Mouse (Mus musculus) neural tube, embryonic 12.5 days (tissue): ENCODE results near the gene Gna11. TPM values are rescaled to one million over a fixed set of nuclear protein-coding genes. Genes with fewer than 3 reads are reported as not detected.

Source experiments
- ATAC-seq: fragments of 200-750 bp; cut with Nextera tagmentation; 2 replicates; pipeline ENCODE4 v1.8.0; 2017; ENCODE audit warnings: low read depth, mild to moderate bottlenecking, moderate TSS enrichment, moderate library complexity; ENCODE audit not compliant: low FRiP score
- H3K27ac ChIP-seq: fragments of 300-500 bp; sonication (generic); 2 replicates; pipeline ENCODE4 v1.5.1; 2016
- H3K27me3 ChIP-seq: fragments of 300-500 bp; sonication (generic); replicated peaks from 2 replicates; pipeline ENCODE4 v1.6.1; 2016; ENCODE audit warnings: mild to moderate bottlenecking
- H3K36me3 ChIP-seq: fragments of 300-500 bp; sonication (generic); 2 replicates; pipeline ENCODE4 v1.6.1; 2016; ENCODE audit warnings: mild to moderate bottlenecking
- H3K4me1 ChIP-seq: fragments of 300-500 bp; sonication (generic); 2 replicates; pipeline ENCODE4 v1.6.1; 2016
- H3K4me2 ChIP-seq: fragments of 300-500 bp; sonication (generic); replicated peaks from 2 replicates; pipeline ENCODE4 v1.6.1; 2016; ENCODE audit warnings: mild to moderate bottlenecking
- H3K4me3 ChIP-seq: fragments of 300-500 bp; sonication (generic); 2 replicates; pipeline ENCODE4 v1.5.1; 2016
- H3K9ac ChIP-seq: fragments of 300-500 bp; sonication (generic); 2 replicates; pipeline ENCODE4 v1.6.1; 2016; ENCODE audit warnings: mild to moderate bottlenecking
- H3K9me3 ChIP-seq: fragments of 300-500 bp; sonication (generic); 2 replicates; pipeline ENCODE4 v1.6.1; 2016; ENCODE audit warnings: mild to moderate bottlenecking
- WGBS: fragments of 180-500 bp; shearing (Covaris S2); methylation state at CpG from one replicate; pipeline ENCODE4 v1.1.7; 2016; 5-methylcytosine and 5-hydroxymethylcytosine counted together
- polyA plus RNA-seq: library from polyadenylated mRNA; unstranded; fragments of >200 nt; fragmentation: Nextera tagmentation; extraction: Ambion mirVana; gene quantifications from 2 replicates; pipeline ENCODE4 v1.2.1, GENCODE M21; 2016

Gene Gna11
- polyA plus RNA-seq, 1 experiment from 2014 or later, result 77.6 TPM

- no peaks in the 10 kb centered on the region for H3K27me3 ChIP-seq
- 65% methylated on average over 16 of the region's 16 CpGs for WGBS
- H3K36me3 ChIP-seq, result peaks cover 39% of the 10 kb centered on the region
- H3K9me3 ChIP-seq, result no peaks in the 10 kb centered on the region
- H3K27ac ChIP-seq, result no peak overlapping the region
- no peaks in the 10 kb centered on the region for H3K4me1 ChIP-seq
- ATAC-seq, result no peak
- H3K9ac ChIP-seq, result no peak overlapping the region
- no peak overlapping the region for H3K4me2 ChIP-seq
- no peak overlapping the region for H3K4me3 ChIP-seq
Observed at GRCm38 (mm10) chr10:81534826-81535225, 10.2 kb downstream of the Gna11 start.

- peaks cover 28% of the 10 kb centered on the region for H3K36me3 ChIP-seq
- H3K4me1 ChIP-seq, result no peaks in the 10 kb centered on the region
- H3K27ac ChIP-seq, result no peak overlapping the region
- H3K4me3 ChIP-seq, result no peak overlapping the region
- H3K4me2 ChIP-seq, result no peak overlapping the region
- no peak; the same call in 1 of the 2 replicates for ATAC-seq
- 17% methylated on average over 14 of the region's 14 CpGs for WGBS
- H3K9ac ChIP-seq, result no peak overlapping the region
- no peaks in the 10 kb centered on the region for H3K9me3 ChIP-seq
- H3K27me3 ChIP-seq, result peaks cover 12% of the 10 kb centered on the region
Observed at GRCm38 (mm10) chr10:81526779-81527178, 18.2 kb downstream of the Gna11 start.

- Histone ChIP-seq H3K9me3 (no peaks in the 10 kb centered on the region), H3K9ac (no peak overlapping the region), H3K27ac (no peak overlapping the region), H3K36me3 (peaks cover 14% of the 10 kb centered on the region), H3K4me1 (no peaks in the 10 kb centered on the region), H3K4me3 (no peak overlapping the region), H3K27me3 (peaks cover 12% of the 10 kb centered on the region), H3K4me2 (no peak overlapping the region)
- ATAC-seq, result no peak
- WGBS, result 67% methylated on average over 12 of the region's 13 CpGs
Observed at GRCm38 (mm10) chr10:81525017-81525694, 19.8 kb downstream of the Gna11 start.

GRCm38 (mm10) chr10:81524051-81524605 lies 20.9 kb downstream of the Gna11 start, which contains the start of gene Gna15:
TSS of gene Gna15 (minus strand) at chr10:81524225.
- H3K9me3 ChIP-seq, result no peaks in the 10 kb centered on the region
- no peak within 1 kb of the TSS for H3K4me2 ChIP-seq
- ATAC-seq, result no peak
- WGBS, result 24% methylated on average over 9 of the region's 9 CpGs
- H3K4me3 ChIP-seq, result 0 out of 2 replicates have a peak within 1 kb of the TSS, but pooled peaks have one; percentile 9
- no peaks in the 10 kb centered on the region for H3K4me1 ChIP-seq
- H3K9ac ChIP-seq, result no peak within 1 kb of the TSS
- H3K36me3 ChIP-seq, result peaks cover 4% of the 10 kb centered on the region; the same call in 1 of the 2 replicates
- H3K27ac ChIP-seq, result no peak within 1 kb of the TSS
- peaks cover 12% of the 10 kb centered on the region for H3K27me3 ChIP-seq

GRCm38 (mm10) chr10:81523570-81523969 lies 21.4 kb downstream of the Gna11 start:
- no peaks in the 10 kb centered on the region for H3K4me1 ChIP-seq
- H3K27ac ChIP-seq, result no peak overlapping the region
- no peaks in the 10 kb centered on the region for H3K9me3 ChIP-seq
- H3K9ac ChIP-seq, result no peak overlapping the region
- H3K36me3 ChIP-seq, result no peaks in the 10 kb centered on the region
- no peak overlapping the region for H3K4me3 ChIP-seq
- H3K4me2 ChIP-seq, result no peak overlapping the region
- WGBS, result 23% methylated on average over 19 of the region's 19 CpGs
- peaks cover 12% of the 10 kb centered on the region for H3K27me3 ChIP-seq
- ATAC-seq, result no peak

GRCm38 (mm10) chr10:81523142-81523541 lies 21.8 kb downstream of the Gna11 start:
- Histone ChIP-seq H3K4me1 (no peaks in the 10 kb centered on the region), H3K4me3 (no peak overlapping the region), H3K9me3 (no peaks in the 10 kb centered on the region), H3K4me2 (no peak overlapping the region), H3K27ac (no peak overlapping the region), H3K36me3 (no peaks in the 10 kb centered on the region), H3K27me3 (peaks cover 12% of the 10 kb centered on the region), H3K9ac (no peak overlapping the region)
- no peak for ATAC-seq
- WGBS, result 84% methylated on average over 6 of the region's 6 CpGs

- Histone ChIP-seq H3K9me3 (no peaks in the 10 kb centered on the region), H3K4me2 (no peak overlapping the region), H3K27ac (no peak overlapping the region), H3K27me3 (peaks cover 8% of the 10 kb centered on the region), H3K4me3 (no peak overlapping the region), H3K9ac (no peak overlapping the region), H3K4me1 (no peaks in the 10 kb centered on the region), H3K36me3 (no peaks in the 10 kb centered on the region)
- 78% methylated on average over 3 of the region's 3 CpGs for WGBS
- ATAC-seq, result no peak
Observed at GRCm38 (mm10) chr10:81519978-81520365, 25.0 kb downstream of the Gna11 start.

GRCm38 (mm10) chr10:81519227-81519977 lies 25.6 kb downstream of the Gna11 start:
- no peak overlapping the region for H3K4me2 ChIP-seq
- H3K4me3 ChIP-seq, result no peak overlapping the region
- no peaks in the 10 kb centered on the region for H3K9me3 ChIP-seq
- H3K4me1 ChIP-seq, result no peaks in the 10 kb centered on the region
- no peak for ATAC-seq
- H3K27me3 ChIP-seq, result peaks cover 5% of the 10 kb centered on the region
- H3K36me3 ChIP-seq, result no peaks in the 10 kb centered on the region
- H3K27ac ChIP-seq, result no peak overlapping the region
- no peak overlapping the region for H3K9ac ChIP-seq
- 82% methylated on average over 6 of the region's 6 CpGs for WGBS

- WGBS, result 10% methylated on average over 4 of the region's 4 CpGs
- H3K4me2 ChIP-seq, result no peak overlapping the region
Observed at GRCm38 (mm10) chr10:81518546-81518945, 26.4 kb downstream of the Gna11 start.

GRCm38 (mm10) chr10:81517227-81517626 lies 27.8 kb downstream of the Gna11 start:
- no peak for ATAC-seq
- no peaks in the 10 kb centered on the region for H3K36me3 ChIP-seq
- WGBS, result 80% methylated on average over 8 of the region's 8 CpGs
- H3K4me3 ChIP-seq, result no peak overlapping the region
- H3K4me1 ChIP-seq, result no peaks in the 10 kb centered on the region
- peaks cover 9% of the 10 kb centered on the region; the same call in 1 of the 2 replicates for H3K27me3 ChIP-seq
- no peak overlapping the region for H3K9ac ChIP-seq
- no peak overlapping the region for H3K4me2 ChIP-seq
- H3K9me3 ChIP-seq, result peaks cover 5% of the 10 kb centered on the region; the same call in 1 of the 2 replicates
- H3K27ac ChIP-seq, result no peak overlapping the region

More at GRCm38 (mm10) chr10:81518546-81518945, 26.4 kb downstream of the Gna11 start:
- no peaks in the 10 kb centered on the region for H3K27me3 ChIP-seq
- peaks cover 5% of the 10 kb centered on the region; the same call in 1 of the 2 replicates for H3K9me3 ChIP-seq
- no peak overlapping the region for H3K9ac ChIP-seq
- ATAC-seq, result no peak
- no peak overlapping the region for H3K27ac ChIP-seq
- no peaks in the 10 kb centered on the region for H3K4me1 ChIP-seq
- H3K4me3 ChIP-seq, result no peak overlapping the region
- no peaks in the 10 kb centered on the region for H3K36me3 ChIP-seq

- Histone ChIP-seq H3K36me3 (no peaks in the 10 kb centered on the region), H3K27me3 (peaks cover 17% of the 10 kb centered on the region; the same call in 1 of the 2 replicates), H3K4me3 (no peak overlapping the region), H3K4me1 (no peaks in the 10 kb centered on the region), H3K4me2 (no peak overlapping the region), H3K9me3 (peaks cover 5% of the 10 kb centered on the region; the same call in 1 of the 2 replicates), H3K27ac (no peak overlapping the region), H3K9ac (no peak overlapping the region)
- ATAC-seq, result no peak
- WGBS, result 87% methylated on average over 5 of the region's 5 CpGs
Observed at GRCm38 (mm10) chr10:81513798-81514197, 31.2 kb downstream of the Gna11 start.

GRCm38 (mm10) chr10:81510246-81510810 lies 34.7 kb downstream of the Gna11 start:
- H3K4me3 ChIP-seq, result no peak overlapping the region
- H3K9ac ChIP-seq, result no peak overlapping the region
- peaks cover 5% of the 10 kb centered on the region; the same call in 1 of the 2 replicates for H3K9me3 ChIP-seq
- WGBS, result 83% methylated on average over 14 of the region's 14 CpGs
- no peaks in the 10 kb centered on the region for H3K36me3 ChIP-seq
- no peak for ATAC-seq
- no peak overlapping the region for H3K27ac ChIP-seq
- no peaks in the 10 kb centered on the region for H3K4me1 ChIP-seq
- H3K4me2 ChIP-seq, result no peak overlapping the region
- H3K27me3 ChIP-seq, result peaks cover 17% of the 10 kb centered on the region; the same call in 1 of the 2 replicates
